Mouse (Mus musculus) Patski (cell line): ENCODE data around the gene Ghr. TPM values are rescaled to one million over a fixed set of nuclear protein-coding genes. Genes with fewer than 3 reads are reported as not detected.

ENCODE experiments used
- ATAC-seq: fragments of 100-300 bp; one replicate; pipeline ENCODE4 v1.8.0; 2021
- CTCF ChIA-PET: fragments of 350-600 bp; sonication (Branson Sonifier 250); formaldehyde crosslinking; loops from one replicate; lab custom pipeline; 2022; ENCODE audit warnings: inconsistent platforms; lab: Charles Lee
- POLR2A ChIA-PET: fragments of 350-600 bp; sonication (Branson Sonifier 250); formaldehyde crosslinking; loops from one replicate; lab custom pipeline; 2022; ENCODE audit warnings: antibody characterized with exemption, inconsistent platforms; lab: Charles Lee
- DNase-seq: peaks from one replicate; pipeline ENCODE4 v3.0.0-alpha.2; 2011; ENCODE audit warnings: low read depth, low spot score
- H3K27me3 ChIP-seq: fragments of 371-371 bp; one replicate; pipeline ENCODE4 v1.5.1; 2021
- CTCF ChIP-seq: fragments of 100-300 bp; IDR thresholded peaks from one replicate; pipeline ENCODE4 v1.5.1; 2021
- in situ Hi-C: fragments of 300-500 bp; cut with MboI; formaldehyde crosslinking; loops from 3 replicates; pipeline ENCODE4 v1.11.1; 2018; ENCODE audit warnings: low pct_unique_long_range_greater_than_20kb, mixed read lengths
- polyA plus RNA-seq: library from polyadenylated mRNA; unstranded; gene quantifications from one replicate; pipeline ENCODE4 v1.2.3, GENCODE M21; 2021

Ghr gene
- polyA plus RNA-seq, 1 experiment from 2014 or later: 46.8 TPM

DNA sequence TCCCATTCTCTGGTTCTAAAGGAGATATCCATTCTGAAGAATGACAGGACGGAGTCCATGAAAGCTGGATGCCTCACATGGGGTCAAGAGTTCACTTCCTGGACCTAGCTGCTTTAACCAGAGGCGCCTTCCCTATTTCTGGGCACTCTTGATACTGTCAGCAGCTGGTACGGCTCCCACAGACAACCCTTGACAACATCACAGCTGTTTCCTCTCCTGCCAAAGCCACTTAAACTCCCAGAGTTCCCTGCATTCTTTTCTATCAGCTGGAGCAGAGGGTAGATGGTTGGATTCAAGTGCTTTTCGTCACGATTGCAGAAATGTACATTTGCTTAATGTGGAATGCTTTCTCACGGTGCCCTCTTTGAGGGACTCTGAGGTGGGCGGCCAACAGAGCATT is 150.0 kb downstream of the Ghr start:
- no peak for ATAC-seq
- ChIA-PET CTCF (interaction anchor here (1.2 to 2.9 kb wide), 4 partner anchors 9 to 154 kb away, joined by 3 to 14 read pairs (median 4); no protein-coding TSS in a partner anchor), POLR2A (no interaction called here)
- in situ Hi-C loops: no loop called here
- no peaks in the 10 kb centered on the region for H3K27me3 ChIP-seq
- no peak for DNase-seq
- no peak for TF ChIP-seq CTCF

DNA sequence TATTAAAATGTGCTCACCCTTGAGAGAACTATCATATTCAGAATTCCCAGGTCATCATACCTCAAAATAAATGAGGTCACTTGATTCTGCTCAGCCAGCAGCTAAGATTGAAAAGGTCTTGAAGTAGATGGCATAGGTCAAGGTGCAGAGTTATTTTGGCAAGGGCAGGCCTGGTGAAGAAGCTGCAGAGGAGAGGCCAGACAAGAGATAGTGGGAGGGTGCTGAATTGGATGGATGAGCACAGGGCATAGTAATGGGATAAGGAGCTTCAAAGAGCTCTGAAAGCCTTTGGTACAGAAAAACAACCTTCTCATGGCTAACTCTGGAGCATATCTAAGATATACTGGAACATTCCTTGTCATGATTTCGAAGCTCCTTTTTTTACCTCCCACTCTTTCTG is 150.5 kb downstream of the Ghr start:
- no peak for TF ChIP-seq CTCF
- POLR2A ChIA-PET: no interaction called here
- in situ Hi-C loops: no loop called here
- H3K27me3 ChIP-seq: no peaks in the 10 kb centered on the region
- ATAC-seq (no peak), DNase-seq (no peak)
- CTCF ChIA-PET: interaction anchor here (1.2 to 2.9 kb wide), 3 partner anchors 9 to 53 kb away, joined by 3 to 14 read pairs (median 6); no protein-coding TSS in a partner anchor

DNA sequence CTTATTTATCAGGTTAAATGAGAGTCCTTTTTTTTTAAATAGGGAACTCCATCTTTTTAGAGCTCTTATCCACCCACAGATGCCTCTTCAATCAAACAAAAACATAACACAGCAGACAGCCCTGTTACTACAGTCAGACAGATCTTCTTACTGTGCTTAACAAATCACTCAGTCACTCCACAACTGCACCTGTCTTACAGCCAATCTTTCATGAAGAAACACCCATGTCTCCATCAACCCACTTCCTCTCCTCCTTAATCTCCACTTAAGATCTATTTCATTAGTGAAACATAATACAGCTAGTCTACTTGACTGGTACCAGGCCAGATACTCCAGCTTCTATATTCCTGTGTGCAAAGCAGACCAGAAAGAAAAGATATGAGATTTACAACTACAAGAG is 153.9 kb downstream of the Ghr start:
- TF ChIP-seq CTCF: no peak
- ATAC-seq (no peak), DNase-seq (no peak)
- ChIA-PET POLR2A (no interaction called here), CTCF (interaction anchor here (1.0 to 2.7 kb wide), 5 partner anchors 8 to 52 kb away, joined by 3 to 10 read pairs (median 4); no protein-coding TSS in a partner anchor)
- in situ Hi-C loops: no loop called here
- no peaks in the 10 kb centered on the region for H3K27me3 ChIP-seq

DNA sequence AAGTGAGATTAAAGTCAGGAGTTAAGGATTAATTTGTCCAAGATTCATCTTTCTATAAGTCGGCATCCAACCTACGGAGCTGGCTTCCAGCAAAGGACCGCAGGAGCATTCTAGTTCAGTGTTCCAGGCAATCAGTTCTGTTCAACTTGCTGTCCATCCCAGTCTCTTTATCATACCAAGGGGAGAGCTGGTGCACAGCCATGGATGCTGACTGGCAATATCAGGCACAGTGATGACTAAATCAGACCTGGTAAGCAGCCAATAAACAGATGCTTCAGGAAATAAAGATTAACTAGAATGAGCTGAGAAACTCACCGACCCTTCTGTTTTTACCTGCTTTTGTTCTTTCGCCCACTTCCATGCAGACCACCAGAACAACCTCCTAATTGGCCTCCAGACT is 154.3 kb downstream of the Ghr start:
- ChIA-PET CTCF (interaction anchor here (1.0 to 2.7 kb wide), 4 partner anchors 10 to 52 kb away, joined by 3 to 10 read pairs (median 4); no protein-coding TSS in a partner anchor), POLR2A (no interaction called here)
- in situ Hi-C loops: no loop called here
- DNase-seq: no peak
- no peak for ATAC-seq
- no peaks in the 10 kb centered on the region for H3K27me3 ChIP-seq
- TF ChIP-seq CTCF: no peak

DNA sequence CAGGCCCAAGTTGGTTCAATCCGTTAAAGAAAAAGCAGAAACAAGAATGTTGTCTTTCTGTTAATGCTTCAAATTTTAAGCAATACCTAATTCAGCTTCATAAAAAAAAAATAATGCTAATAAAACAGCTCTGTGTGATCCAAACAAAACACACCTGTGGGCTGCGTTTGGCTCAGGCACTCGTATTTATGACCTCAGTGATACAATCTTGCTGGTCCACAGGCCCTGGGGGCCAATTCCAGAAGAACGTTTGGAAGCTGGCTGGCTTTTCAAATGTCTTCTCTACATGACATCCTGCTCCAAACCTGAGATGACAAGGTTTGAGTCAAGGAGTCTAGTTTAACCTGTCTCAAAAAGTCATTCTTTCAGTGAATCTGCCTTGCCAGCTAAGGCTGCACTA is 156.9 kb downstream of the Ghr start:
- in situ Hi-C loops: no loop called here
- DNase-seq (no peak), ATAC-seq (no peak)
- TF ChIP-seq CTCF: no peak
- H3K27me3 ChIP-seq: no peaks in the 10 kb centered on the region
- ChIA-PET POLR2A (no interaction called here), CTCF (interaction anchor here (1.0 to 2.4 kb wide), 4 partner anchors 9 to 17 kb away, joined by 3 to 8 read pairs (median 4); no protein-coding TSS in a partner anchor)

DNA sequence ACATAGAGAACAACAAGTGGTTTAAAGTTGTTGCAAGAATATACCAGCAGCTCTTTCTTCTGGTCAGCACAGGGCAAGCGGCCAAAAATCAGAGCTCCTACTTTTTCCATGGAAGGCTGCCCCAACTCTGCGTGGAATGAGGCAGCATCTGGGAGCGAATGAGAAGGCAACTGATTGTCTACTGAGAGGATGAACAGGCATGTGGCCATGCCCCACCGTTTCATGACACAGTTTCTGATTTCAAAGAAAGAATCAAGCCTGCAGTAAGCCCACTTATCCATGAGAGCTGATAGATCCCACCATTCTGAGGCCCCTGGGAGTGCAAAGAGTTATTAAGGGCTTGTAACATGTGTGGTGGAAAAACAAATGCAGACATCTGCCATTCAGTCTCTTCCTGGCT is 160.1 kb downstream of the Ghr start:
- ATAC-seq (no peak), DNase-seq (no peak)
- H3K27me3 ChIP-seq: no peaks in the 10 kb centered on the region
- POLR2A ChIA-PET: no interaction called here
- CTCF ChIA-PET: interaction anchor here (1.1 to 1.6 kb wide), 3 partner anchors 9 to 13 kb away, joined by 3 to 4 read pairs (median 4); no protein-coding TSS in a partner anchor
- no peak for TF ChIP-seq CTCF
- in situ Hi-C loops: no loop called here

DNA sequence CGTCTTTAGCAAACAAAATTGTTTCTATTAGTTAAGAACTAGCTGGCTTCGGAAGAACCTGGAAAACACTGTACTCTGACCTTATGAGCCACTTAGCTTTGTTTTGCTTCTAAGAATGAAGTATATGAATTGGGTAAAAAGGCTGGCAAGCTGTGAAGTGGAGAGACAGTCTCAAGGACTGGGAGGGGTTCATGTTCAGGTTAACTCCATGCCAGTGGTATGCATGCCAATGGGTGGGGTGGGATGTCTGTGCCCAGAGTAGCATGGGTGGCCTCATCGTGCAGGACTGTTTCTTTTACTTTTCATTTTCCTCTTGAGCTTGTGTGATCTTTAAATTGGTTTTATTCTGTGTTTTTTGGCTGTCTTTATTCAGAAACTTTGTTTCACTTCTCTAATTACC is 165.6 kb downstream of the Ghr start:
- DNase-seq (no peak), ATAC-seq (no peak)
- no peaks in the 10 kb centered on the region for H3K27me3 ChIP-seq
- ChIA-PET POLR2A (no interaction called here), CTCF (interaction anchor here (1.0 to 3.1 kb wide), 4 partner anchors 8 to 62 kb away, joined by 3 to 10 read pairs (median 3); no protein-coding TSS in a partner anchor)
- TF ChIP-seq CTCF: no peak
- in situ Hi-C loops: no loop called here

DNA sequence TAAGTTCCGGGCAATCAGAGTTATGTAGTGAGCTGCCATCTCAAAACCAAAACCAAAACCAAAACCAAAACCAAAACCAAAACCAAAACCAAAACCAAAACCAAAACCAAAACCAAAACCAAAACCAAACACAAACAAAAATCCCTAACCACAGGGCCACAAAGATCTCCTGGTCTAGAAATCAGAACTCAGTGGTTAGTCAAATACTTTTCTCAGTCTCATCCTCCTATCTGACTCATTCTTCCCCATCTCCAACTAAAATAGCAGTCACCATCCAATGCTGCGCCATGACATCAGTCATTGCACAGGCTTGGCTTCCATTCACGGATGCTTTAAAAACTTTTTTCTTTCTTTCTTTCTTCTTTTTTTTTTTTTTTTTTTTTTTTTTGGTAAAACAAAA is 170.2 kb downstream of the Ghr start:
- ATAC-seq (no peak), DNase-seq (no peak)
- H3K27me3 ChIP-seq: no peaks in the 10 kb centered on the region
- ChIA-PET POLR2A (no interaction called here), CTCF (interaction anchor here (0.9 to 3.0 kb wide), 3 partner anchors 13 to 22 kb away, joined by 3 to 9 read pairs (median 3); no protein-coding TSS in a partner anchor)
- TF ChIP-seq CTCF: no peak
- in situ Hi-C loops: no loop called here

DNA sequence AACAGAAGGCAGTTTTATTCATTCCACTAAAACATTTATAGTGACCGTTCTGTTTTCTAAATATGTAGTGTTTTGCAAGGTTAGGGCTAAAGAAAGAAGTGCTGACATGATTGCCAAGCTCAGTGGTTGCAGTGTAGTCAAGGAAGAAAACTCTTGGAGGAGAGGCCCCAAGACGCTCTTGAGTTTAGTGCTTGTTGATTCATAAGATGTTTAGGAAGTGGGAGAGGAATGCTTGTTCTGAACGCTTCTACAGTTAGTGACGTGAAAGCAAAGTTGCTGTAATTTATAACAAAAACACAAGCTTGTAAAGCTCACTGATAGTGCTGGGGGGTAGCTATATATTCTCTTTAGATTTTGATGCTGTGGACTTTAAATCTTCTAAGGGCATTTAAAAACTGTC is 174.8 kb downstream of the Ghr start:
- ChIA-PET POLR2A (no interaction called here), CTCF (interaction anchor here (1.2 to 2.4 kb wide), 4 partner anchors 9 to 29 kb away, joined by 3 to 13 read pairs (median 6); no protein-coding TSS in a partner anchor)
- in situ Hi-C loops: no loop called here
- ATAC-seq: no peak
- H3K27me3 ChIP-seq: no peaks in the 10 kb centered on the region
- no peak for DNase-seq
- no peak for TF ChIP-seq CTCF

DNA sequence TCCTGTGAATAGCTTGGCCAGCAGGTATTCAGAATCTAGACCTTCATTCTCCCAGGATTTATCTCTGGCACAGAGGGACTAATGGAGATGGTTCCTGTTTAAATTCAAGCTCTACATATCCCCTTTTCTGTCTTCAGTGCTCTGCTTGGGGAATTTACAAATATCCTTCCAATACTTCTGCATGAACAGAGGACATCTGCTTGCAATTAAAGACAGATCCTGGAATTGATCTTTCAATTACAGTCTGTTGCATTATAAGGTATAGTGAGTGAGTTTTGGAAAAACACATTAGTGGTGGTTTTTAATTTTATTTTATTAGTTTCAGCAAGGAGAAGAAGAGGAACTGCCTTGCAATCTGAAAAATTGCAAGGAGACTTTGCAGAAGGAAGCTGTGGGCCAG is 184.1 kb downstream of the Ghr start:
- H3K27me3 ChIP-seq: no peaks in the 10 kb centered on the region
- POLR2A ChIA-PET: no interaction called here
- TF ChIP-seq CTCF: no peak
- ATAC-seq (no peak), DNase-seq (no peak)
- in situ Hi-C loops: no loop called here
- CTCF ChIA-PET: interaction anchor here (0.9 to 3.3 kb wide), 3 partner anchors 9 to 14 kb away, joined by 4 to 13 read pairs (median 9); no protein-coding TSS in a partner anchor

DNA sequence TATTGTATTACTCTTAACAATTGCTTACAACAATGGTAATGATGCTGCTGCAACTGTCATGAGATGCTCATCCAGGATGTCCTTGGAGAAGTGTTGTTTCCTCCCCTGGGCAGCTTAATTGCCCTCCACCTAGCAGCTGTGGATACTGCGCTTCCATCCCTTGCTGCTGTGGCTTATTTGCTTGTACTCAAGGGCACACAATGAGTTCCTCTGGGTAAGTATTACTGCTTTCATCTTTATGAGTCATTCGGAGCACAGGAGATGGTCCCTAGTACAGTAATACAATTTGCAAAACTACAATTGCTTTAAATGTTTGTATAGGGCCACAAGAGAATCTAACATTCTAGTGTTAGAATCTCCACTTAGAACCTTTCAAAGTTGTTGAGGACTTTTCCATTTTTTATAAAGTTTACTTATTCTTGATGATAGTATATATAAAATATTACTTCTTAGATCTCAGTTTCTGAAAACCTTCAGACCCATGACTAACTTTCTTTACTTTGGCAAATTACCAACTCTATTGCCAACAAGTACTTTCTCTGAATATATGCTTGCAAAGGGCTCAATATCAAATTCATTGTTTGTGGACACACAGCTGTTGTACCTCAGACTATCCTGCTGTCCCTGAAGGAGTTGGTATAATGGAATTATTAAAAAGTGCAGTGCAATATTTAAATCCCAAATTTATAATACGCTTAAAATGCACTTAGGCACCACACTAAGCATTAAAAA is 185.8 kb downstream of the Ghr start:
- in situ Hi-C loops: no loop called here
- CTCF ChIA-PET: interaction anchor here (1.3 to 3.3 kb wide), 2 partner anchors 12 to 13 kb away, joined by 3 to 13 read pairs; no protein-coding TSS in a partner anchor

More for the DNA sequence above, 185.8 kb downstream of the Ghr start:
- POLR2A ChIA-PET: no interaction called here
- no peak for TF ChIP-seq CTCF
- no peak for DNase-seq
- peak; percentile 78 for ATAC-seq
- H3K27me3 ChIP-seq: no peaks in the 10 kb centered on the region
